Mouse (Mus musculus): Measurements from ENCODE around the gene Pkp4.

The Pkp4 gene

GRCm38 (mm10) chr2:59272713-59273112 lies 112.1 kb downstream of the Pkp4 start:
- DNase-seq (ENCODE audit: low spot score), result no peak

DNA sequence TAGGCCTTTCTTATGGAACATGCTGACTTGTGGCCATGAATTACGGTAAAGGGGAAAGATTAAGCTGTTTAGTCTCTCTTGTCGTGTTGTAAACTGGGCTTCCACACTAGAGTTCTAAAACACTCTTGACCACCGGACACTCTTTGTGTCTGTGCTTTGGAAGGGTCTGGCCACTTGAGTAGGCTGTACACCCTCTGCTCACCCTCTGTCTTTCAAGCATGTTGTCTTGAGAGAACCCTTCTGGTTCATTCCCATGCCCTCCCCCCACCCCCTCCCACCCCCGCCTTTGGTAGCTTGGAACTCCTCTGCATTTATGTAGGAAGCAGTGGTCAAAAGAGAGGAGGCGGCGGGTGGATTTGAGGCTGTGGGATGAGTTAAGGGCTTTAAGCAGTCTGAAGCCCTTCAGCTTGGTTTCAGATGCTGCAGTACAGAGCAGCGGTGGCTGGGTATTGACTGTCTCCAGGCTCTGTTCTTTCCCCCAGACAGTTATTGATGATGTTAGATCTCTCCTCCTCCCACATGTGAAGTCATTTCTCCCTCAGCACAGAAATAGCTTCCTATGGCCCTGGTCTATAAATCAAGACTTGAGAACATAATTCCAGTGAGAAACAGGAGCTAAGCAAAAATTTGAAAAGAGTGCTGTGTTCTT lies 120.4 kb downstream of the Pkp4 start:
- no peak for DNase-seq (ENCODE audit: low spot score)

DNA sequence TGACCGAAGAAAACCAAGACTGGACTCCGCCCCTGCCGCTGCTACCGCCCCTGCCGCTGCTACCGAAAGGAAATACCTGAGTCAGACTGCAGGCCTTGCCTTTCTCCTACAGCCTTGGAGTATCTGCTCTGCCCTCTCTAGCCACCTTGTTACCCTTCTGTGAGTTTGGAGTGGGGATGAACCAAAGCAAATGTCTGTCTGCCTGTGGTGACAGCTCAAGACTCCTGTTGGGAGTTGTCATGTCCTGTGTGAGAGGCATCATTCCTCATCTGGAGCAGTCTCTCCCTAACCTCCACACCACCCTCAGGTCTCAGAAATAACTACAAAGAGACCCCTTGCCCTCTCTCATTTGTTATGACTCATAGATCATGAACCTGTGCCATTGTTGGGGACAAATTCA lies 122.3 kb downstream of the Pkp4 start:
- no peak for DNase-seq (ENCODE audit: low spot score)

GRCm38 (mm10) chr2:59284216-59284615 lies 123.6 kb downstream of the Pkp4 start:
- no peak for DNase-seq (ENCODE audit: low spot score)

- no peak for DNase-seq (ENCODE audit: low spot score)
Measured at GRCm38 (mm10) chr2:59284734-59285490, 124.3 kb downstream of the Pkp4 start.

DNA sequence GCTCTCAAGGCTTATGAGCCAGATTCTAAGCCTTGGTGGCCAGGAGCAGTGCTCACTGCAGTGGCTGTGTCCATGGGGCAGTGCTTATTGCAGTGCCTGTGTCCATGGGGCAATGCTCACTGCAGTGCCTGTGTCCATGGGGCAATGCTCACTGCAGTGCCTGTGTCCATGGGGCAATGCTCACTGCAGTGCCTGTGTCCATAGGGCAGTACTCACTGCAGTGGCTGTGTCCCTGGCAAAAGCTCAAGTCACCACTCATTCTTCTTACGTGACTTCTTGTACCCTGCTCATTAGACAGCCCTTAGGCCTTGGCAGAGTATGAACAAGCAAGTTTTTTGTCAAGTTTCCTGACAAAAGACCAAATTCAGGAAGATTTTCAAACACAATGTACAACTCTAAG lies 124.9 kb downstream of the Pkp4 start:
- no peak for DNase-seq (ENCODE audit: low spot score)

DNA sequence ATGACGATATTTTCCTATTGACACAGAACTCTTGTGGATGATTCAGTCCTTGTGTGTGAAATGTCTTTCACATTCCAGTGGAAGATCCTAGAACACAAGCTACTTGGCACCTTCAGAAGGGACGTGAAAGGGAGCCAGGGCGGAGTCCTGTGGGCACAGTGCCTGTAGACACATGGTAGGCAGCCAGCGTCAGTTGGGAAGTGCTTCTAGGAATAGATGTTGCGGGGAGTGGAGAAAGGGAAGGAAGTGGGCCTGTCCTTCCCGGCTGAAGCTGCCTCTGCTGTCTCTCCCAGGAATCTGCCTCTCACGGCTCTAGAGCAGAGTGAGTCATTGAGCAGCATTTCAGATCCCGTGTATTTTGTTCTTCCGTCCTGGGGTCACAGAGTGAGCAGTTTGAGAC lies 125.6 kb downstream of the Pkp4 start:
- DNase-seq (ENCODE audit: low spot score), result no peak

GRCm38 (mm10) chr2:59287630-59288029 lies 127.0 kb downstream of the Pkp4 start:
- DNase-seq (ENCODE audit: low spot score), result no peak

- no peak for DNase-seq (ENCODE audit: low spot score)
Measured at GRCm38 (mm10) chr2:59289411-59289810, 128.8 kb downstream of the Pkp4 start.

- DNase-seq (ENCODE audit: low spot score), result no peak
Measured at GRCm38 (mm10) chr2:59290391-59290790, 129.7 kb downstream of the Pkp4 start.

- no peak for DNase-seq (ENCODE audit: low spot score)
Measured at GRCm38 (mm10) chr2:59299831-59300230, 139.2 kb downstream of the Pkp4 start.

DNA sequence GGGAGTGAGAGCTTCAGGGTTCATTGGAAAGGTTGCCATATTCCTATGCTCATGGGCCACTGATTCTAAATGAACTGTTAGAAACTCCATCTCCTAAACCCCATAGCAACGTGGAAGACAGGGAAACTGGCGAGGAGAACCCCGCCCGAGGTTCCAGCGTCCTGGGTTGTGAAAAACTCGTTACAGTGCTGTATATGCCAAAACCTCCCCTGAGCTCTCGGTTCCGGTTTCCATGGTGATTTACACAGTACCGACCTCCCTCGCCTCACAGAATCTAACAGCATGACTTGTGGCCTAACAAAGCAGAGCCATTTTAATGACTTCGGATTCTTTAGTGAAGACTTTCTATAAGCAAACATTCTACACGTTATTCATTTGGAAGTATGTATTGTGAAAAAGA lies 141.0 kb downstream of the Pkp4 start:
- no peak for DNase-seq (ENCODE audit: low spot score)

GRCm38 (mm10) chr2:59302430-59302829 lies 141.8 kb downstream of the Pkp4 start:
- DNase-seq (ENCODE audit: low spot score), result no peak

- no peak for DNase-seq (ENCODE audit: low spot score)
Measured at GRCm38 (mm10) chr2:59303530-59304063, 142.9 kb downstream of the Pkp4 start.

DNA sequence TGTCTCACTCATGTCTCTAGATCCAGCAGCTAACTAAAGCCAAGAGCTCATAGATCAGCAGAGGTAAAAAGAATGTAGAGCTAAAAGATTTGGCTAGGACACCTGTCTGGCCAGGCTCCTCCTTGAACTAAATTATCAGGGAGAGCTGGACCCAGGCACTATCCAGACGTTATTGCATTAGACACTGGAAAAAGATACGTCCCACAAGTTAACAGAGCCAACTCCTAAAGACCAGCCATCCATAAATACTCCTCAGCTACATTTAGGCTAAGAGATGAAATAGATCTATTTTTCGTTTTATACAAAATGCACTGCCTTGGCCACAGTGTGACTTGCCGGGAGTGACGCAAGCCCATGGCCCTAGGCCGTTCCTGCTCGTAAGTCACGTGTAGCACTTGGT lies 146.7 kb downstream of the Pkp4 start:
- no peak for DNase-seq (ENCODE audit: low spot score)

DNA sequence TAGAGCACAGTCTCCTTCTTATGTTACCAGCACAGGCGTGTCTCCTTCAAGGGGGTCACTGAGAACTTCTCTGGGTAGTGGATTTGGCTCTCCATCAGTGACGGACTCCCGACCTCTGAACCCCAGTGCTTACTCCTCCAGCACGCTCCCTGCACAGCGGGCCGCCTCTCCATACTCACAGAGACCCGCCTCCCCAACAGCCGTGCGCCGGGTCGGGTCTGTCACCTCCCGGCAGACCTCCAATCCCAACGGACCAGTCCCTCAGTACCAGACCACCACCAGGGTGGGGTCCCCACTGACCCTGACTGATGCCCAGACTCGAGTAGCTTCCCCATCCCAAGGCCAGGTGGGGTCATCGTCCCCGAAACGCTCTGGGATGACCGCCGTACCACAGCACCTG lies 147.4 kb downstream of the Pkp4 start:
- DNase-seq (ENCODE audit: low spot score), result no peak

- DNase-seq (ENCODE audit: low spot score), result no peak
Measured at GRCm38 (mm10) chr2:59313293-59313692, 152.6 kb downstream of the Pkp4 start.

DNA sequence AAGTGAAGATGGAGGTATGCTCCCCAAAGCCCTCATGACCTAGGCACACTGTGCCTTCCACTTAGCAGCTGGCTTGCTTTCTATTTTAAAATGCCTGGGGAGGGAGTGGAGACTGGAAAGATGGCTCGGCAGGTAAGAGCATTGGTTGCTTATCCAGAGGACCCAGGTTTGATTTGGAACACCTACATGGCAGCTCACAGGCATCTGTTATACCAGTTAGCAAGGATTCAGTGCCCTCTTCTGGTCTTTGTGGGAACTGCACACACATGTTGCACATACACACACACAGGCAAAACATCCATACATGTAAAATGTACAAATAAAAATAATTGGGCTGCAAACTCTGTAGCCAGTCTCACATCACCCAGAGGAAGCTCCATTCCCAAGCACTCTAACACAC lies 158.0 kb downstream of the Pkp4 start:
- no peak for DNase-seq (ENCODE audit: low spot score)

GRCm38 (mm10) chr2:59327946-59328345 lies 167.3 kb downstream of the Pkp4 start:
- DNase-seq (ENCODE audit: low spot score), result no peak

GRCm38 (mm10) chr2:59331093-59331492 lies 170.4 kb downstream of the Pkp4 start:
- DNase-seq (ENCODE audit: low spot score), result no peak

DNA sequence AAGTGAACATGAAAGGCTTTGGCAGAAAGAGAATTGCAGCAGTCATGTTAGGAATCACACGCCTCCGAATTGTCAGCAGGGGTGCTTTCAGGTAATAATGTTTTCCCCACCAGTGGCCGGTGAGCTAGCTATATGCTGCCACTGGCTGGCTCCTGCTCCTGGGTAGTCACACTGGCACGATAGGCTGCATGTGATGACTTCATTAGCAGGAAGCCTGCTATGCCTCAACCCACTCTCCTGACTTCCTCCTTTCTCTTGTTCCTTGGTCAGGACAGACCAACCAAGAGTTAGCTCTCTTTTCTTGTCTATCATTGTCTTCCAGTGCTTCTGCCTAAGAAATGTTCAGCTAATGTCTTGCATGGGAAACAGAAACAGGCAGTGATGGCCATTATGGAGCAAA lies 171.9 kb downstream of the Pkp4 start:
- DNase-seq (ENCODE audit: low spot score), result no peak

- DNase-seq (ENCODE audit: low spot score), result no peak
Measured at GRCm38 (mm10) chr2:59338501-59338900, 177.9 kb downstream of the Pkp4 start.

DNA sequence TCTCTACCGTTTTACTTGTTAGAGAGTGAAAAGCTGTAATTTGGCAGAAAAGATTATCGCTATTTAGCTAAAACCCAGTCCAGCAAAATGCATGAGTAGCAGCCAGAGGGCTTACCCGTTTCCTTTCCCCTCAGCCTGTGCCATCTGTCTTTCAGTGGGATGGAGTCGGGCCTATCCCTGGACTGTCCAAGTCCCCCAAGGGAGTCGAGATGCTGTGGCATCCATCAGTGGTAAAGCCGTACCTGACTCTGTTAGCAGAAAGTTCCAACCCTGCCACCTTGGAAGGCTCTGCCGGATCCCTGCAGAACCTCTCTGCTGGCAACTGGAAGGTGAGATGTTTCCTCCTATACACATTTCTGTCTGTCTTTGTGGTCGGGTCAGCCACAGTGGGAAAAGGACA lies 178.3 kb downstream of the Pkp4 start:
- DNase-seq (ENCODE audit: low spot score), result no peak

Measured in layer of hippocampus, adult 9-10 months (tissue).